Mouse (Mus musculus): ENCODE results near the gene Arhgap23.

GRCm38 (mm10) chr11:97532354-97532753 is 117.0 kb downstream of the Arhgap23 start:
- TF ChIP-seq CTCF (IDR thresholded peaks at IDR 0.05) (no peak), EP300 (IDR thresholded peaks at IDR 0.05) (no peak)
